Mouse (Mus musculus) myocyte (in vitro differentiated cells): Measurements from ENCODE around the gene Dpp3.
"Not testable (repeated sequence)": the region's sequence is repeated elsewhere in the genome, so short reads cannot be mapped to it uniquely, and the experiment has no call there.

Experiments used
- E2F4 ChIP-seq: IDR thresholded peaks from one replicate; pipeline ENCODE4 v1.6.1; 2011; ENCODE audit warnings: mild to moderate bottlenecking, control low read depth, moderate library complexity; ENCODE audit not compliant: insufficient read depth
- POLR2A ChIP-seq: IDR thresholded peaks from one replicate; pipeline ENCODE4 v1.6.1; 2011; ENCODE audit warnings: low read depth, mild to moderate bottlenecking, control low read depth, moderate library complexity; ENCODE audit not compliant: insufficient read length
- TCF3 ChIP-seq: IDR thresholded peaks from one replicate; pipeline ENCODE4 v1.6.1; 2011; ENCODE audit warnings: low read depth, control low read depth; ENCODE audit not compliant: insufficient read length

DNA sequence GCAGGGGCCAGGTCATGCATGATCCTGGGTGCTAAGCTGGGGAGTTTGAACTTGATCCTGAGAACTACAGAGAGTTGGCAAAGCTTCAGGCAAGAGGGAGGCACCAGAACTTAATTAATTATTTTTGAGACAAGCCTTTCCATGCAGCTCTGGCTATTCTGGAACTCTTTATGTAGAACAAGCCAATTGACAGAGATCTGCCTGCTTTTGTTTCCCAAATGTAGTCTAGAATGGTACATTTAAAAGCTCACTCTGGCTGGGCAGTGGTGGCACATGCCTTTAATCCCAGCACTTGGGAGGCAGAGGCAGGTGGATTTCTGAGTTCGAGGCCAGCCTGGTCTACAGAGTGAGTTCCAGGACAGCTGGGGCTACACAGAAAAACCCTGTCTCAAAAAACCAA is 53.5 kb downstream of the Dpp3 start:
- TF ChIP-seq E2F4, POLR2A, TCF3: not testable (repeated sequence)
